Mouse (Mus musculus): Measurements from ENCODE around the gene Stx16. TPM values are rescaled to one million over a fixed set of nuclear protein-coding genes. Genes with fewer than 3 reads are reported as not detected.

Stx16 gene
- polyA plus RNA-seq, 1 experiment from 2014 or later = 14.2 TPM

DNA sequence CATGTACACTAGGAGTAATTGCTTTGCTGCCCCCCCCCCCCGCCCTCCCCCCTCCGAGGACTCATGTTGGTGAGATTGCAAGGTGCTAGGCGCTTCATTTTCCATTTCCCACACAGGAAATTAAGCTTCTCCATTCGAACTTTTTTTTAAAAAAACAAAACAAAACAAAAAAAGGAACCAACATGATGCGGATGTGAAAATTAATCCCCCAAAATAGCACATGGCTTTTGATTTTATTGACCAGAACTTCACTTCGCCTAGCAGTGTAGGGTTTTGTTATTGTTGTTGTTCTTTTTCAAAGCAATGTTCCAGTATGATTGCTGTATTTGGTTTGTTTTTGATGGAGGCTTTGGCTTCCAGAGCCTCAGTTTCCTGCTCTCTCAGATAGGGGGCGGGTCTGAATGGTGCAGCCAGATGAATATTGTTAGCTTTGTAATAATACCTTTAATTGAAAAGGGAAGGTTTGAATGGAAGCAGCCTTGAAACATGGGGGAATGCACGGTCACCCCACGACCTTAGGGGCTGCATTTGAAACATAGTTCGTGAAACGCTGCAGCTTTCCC is 1.7 kb downstream of the Stx16 start:
- WGBS = 8% methylated on average over 11 of the region's 11 CpGs
- peak overlapping the region; percentile 83 for H3K9ac ChIP-seq
- no peaks in the 10 kb centered on the region for H3K9me3 ChIP-seq (replicated peaks)
- H3K4me3 ChIP-seq = peak overlapping the region; percentile 86
- no peak overlapping the region for H3K27ac ChIP-seq
- peak overlapping the region; percentile 93 for H3K4me2 ChIP-seq
- H3K4me1 ChIP-seq = peaks cover 38% of the 10 kb centered on the region
- no peaks in the 10 kb centered on the region for H3K27me3 ChIP-seq
- ATAC-seq = no peak
- H3K36me3 ChIP-seq (ENCODE audit: poor library complexity, severe bottlenecking) = no peaks in the 10 kb centered on the region

DNA sequence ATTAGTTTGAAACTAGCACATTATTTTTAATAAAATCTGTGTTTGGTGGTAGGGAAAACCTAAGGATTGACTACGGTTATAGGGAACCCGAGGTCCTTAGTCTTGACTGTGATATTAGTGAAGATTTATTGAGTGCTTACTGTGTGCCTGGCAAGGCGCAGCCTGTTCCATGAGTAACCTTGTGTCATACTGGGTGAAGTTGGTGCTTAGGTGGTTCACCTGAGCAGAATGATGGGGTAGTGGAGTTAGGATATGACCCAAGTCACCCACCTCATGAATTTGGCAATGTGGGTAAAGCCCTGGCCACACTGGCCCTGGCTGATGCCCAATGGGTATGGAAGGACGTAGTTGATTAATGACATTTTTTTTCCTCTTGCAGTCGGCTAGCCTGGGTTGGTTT is 5.7 kb downstream of the Stx16 start:
- no peak for ATAC-seq
- no peaks in the 10 kb centered on the region for H3K36me3 ChIP-seq (ENCODE audit: poor library complexity, severe bottlenecking)
- no peaks in the 10 kb centered on the region for H3K27me3 ChIP-seq
- H3K4me2 ChIP-seq = no peak overlapping the region
- no peaks in the 10 kb centered on the region for H3K9me3 ChIP-seq (replicated peaks)
- 85% methylated on average over 5 of the region's 5 CpGs for WGBS
- H3K4me1 ChIP-seq = peaks cover 24% of the 10 kb centered on the region
- no peak overlapping the region for H3K4me3 ChIP-seq
- no peak overlapping the region for H3K9ac ChIP-seq
- H3K27ac ChIP-seq = no peak overlapping the region

DNA sequence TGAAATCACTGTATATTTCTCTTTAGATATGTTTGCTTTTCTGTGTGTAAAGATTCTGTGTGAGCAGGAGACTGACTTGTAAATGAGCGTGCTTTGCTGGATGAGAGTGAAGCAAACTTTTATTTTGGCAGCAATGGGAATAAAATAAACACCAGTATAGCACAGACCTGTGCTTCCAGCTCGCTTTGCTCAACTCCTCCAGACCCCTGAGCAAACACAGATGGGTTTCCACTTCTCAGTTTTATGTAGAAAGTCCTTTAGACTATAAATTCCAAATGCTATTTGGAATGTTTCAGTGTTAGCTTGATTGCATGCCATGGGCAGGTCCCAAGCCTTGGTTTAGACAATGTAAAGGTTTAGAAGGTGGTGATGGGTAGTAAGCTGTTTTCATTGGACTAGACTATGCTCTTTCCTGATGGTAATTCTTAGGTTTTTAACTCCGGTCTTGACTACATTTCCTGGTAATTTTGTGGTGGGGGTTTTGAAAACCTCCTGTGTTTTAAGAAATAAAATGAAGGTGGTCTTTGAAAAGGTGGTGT is 6.3 kb downstream of the Stx16 start:
- Histone ChIP-seq H3K9ac (no peak overlapping the region), H3K27me3 (no peaks in the 10 kb centered on the region), H3K4me2 (no peak overlapping the region), H3K36me3 (ENCODE audit: poor library complexity, severe bottlenecking) (no peaks in the 10 kb centered on the region), H3K4me1 (peaks cover 18% of the 10 kb centered on the region), H3K4me3 (no peak overlapping the region), H3K27ac (no peak overlapping the region), H3K9me3 (replicated peaks) (no peaks in the 10 kb centered on the region)
- 82% methylated on average over 3 of the region's 3 CpGs for WGBS
- ATAC-seq = no peak

DNA sequence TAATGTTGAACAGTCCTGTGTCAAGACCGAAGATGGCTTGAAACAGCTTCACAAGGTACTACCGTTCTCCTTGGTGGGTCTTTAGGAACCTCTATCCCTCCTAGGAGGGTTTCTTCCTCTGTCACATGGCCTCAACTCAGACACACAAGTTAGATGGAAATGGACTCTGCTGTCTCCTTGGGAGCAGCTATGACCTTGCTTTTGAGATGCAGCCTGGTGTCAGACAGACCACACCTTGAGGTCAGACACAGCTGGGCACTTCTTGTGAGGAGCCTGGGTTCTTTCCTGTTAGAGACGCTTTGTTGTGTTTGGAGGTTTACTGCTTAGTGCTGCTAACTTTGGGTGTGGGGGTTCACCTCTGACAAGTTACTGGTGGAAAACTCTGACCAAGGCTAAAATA is 19.0 kb downstream of the Stx16 start:
- H3K4me2 ChIP-seq = no peak overlapping the region
- no peaks in the 10 kb centered on the region for H3K4me1 ChIP-seq
- no peaks in the 10 kb centered on the region for H3K9me3 ChIP-seq (replicated peaks)
- WGBS = 98% methylated on average over 3 of the region's 3 CpGs
- H3K27ac ChIP-seq = no peak overlapping the region
- H3K9ac ChIP-seq = no peak overlapping the region
- H3K27me3 ChIP-seq = no peaks in the 10 kb centered on the region
- no peak for ATAC-seq
- H3K4me3 ChIP-seq = no peak overlapping the region
- peaks cover 30% of the 10 kb centered on the region for H3K36me3 ChIP-seq (ENCODE audit: poor library complexity, severe bottlenecking)

DNA sequence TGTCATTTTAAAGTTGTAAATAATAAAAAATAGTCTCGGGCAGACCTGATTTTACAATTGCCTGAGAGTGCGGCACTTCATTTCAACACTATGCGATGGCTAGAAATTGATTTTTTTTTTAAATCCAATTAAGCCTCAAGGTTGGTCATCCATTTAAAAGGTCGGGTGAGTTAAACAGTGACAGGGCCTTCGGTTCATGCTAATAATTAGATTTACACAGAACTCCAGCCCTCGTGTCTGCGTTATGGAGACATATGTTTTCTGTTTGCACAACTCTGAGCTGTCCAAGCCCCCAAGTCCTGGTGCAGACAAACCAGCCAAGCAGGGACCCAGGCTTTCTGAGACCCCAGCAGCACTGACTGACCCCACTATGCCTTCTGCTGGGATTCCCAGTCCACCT is 26.3 kb downstream of the Stx16 start:
- 78% methylated on average over 7 of the region's 7 CpGs for WGBS
- Histone ChIP-seq H3K9ac (no peak overlapping the region), H3K4me1 (no peaks in the 10 kb centered on the region), H3K27ac (no peak overlapping the region), H3K4me2 (no peak overlapping the region), H3K36me3 (ENCODE audit: poor library complexity, severe bottlenecking) (0 out of 2 replicates have a peak, but pooled peaks cover 4% of the 10 kb centered on the region), H3K4me3 (no peak overlapping the region), H3K9me3 (replicated peaks) (no peaks in the 10 kb centered on the region), H3K27me3 (no peaks in the 10 kb centered on the region)
- ATAC-seq = no peak

DNA sequence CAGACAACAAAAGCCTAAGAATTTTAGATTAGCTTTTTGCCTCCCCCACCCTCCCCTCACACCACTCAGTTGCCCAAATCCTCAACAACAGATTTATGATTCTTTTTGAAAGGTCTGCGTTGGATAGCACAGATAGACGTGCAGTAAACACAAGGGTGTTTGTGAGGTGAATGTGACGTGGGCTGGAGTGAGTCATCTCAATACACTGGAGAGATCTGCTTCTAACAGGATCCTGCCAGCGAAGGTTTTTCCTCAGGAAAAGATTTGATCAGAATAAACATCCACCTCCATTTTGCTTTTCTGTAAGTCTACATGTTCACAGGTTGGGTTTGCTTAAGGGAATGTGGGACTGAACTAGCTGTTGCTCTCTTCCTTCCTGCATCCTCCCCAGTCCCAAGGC is 27.4 kb downstream of the Stx16 start:
- Histone ChIP-seq H3K36me3 (ENCODE audit: poor library complexity, severe bottlenecking) (0 out of 2 replicates have a peak, but pooled peaks cover 4% of the 10 kb centered on the region), H3K27me3 (no peaks in the 10 kb centered on the region), H3K9me3 (replicated peaks) (no peaks in the 10 kb centered on the region), H3K4me2 (no peak overlapping the region), H3K4me3 (no peak overlapping the region), H3K27ac (no peak overlapping the region), H3K9ac (no peak overlapping the region), H3K4me1 (no peaks in the 10 kb centered on the region)
- ATAC-seq = no peak
- WGBS = 91% methylated on average over 4 of the region's 4 CpGs

DNA sequence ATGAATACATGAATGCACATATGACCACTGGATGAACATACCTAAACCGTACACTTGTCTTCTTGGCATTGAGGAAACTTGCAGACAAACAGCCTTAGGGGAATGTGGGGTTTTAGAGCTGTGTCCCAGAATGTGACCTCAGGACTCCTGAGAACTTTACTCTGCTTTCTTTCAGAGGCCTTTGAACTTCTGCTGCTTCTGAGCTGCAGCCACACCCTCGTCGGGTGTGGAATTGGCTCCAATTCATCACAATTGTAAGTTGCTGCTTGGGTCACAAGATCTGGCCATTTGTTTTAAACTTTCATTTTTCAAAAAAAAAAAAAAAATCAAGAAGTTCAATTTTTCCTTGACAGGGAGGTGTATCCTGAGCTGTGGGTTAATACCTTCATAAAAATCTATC is 31.3 kb downstream of the Stx16 start:
- H3K4me3 ChIP-seq = no peak overlapping the region
- H3K9me3 ChIP-seq (replicated peaks) = no peaks in the 10 kb centered on the region
- 85% methylated on average over 3 of the region's 3 CpGs for WGBS
- no peaks in the 10 kb centered on the region for H3K36me3 ChIP-seq (ENCODE audit: poor library complexity, severe bottlenecking)
- no peak overlapping the region for H3K9ac ChIP-seq
- peaks cover 17% of the 10 kb centered on the region for H3K4me1 ChIP-seq
- H3K27me3 ChIP-seq = no peaks in the 10 kb centered on the region
- no peak for ATAC-seq
- no peak overlapping the region for H3K4me2 ChIP-seq
- no peak overlapping the region for H3K27ac ChIP-seq

DNA sequence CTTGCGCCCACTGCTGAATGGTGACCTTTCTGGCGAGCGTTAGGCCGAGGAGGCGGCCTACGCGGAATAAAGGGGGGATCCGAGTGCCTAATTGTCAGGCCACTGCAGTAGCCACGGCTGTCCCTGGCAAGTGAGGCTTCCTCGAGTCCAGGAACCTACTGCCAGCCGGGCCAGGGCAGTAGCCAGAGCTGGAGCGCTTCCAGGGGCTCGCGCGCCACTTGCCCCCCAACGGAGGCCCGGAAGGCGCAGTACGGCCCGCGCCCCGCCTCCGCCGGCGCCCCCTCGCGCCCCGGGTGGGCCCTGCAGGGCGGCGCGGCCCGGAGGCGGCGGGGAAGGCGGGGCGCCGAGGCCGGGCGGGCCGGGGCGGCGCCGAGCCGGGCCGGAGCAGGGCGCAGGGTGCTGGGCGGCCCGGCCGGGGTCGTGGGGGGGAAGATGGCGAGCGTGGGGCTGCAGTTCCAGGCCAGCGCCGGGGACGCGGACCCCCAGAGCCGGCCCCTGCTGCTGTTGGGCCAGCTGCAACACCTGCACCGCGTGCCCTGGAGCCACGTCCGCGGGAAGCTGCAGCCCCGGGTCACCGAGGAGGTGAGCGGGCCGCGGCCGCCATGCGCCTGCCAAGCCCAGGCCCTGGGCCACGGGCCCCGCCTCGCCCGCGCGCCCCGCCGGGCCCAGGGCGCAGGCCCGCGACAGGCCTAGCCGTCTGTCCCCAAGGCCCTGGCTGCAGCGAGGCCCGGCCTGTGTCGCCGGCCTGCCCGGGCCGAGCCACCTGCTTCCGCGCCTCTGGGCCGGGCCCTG is 34.1 kb downstream of the Stx16 start, which contains the start of gene Npepl1:
Npepl1 (plus strand) TSS at position 359 of the 792 bp plus-strand sequence.
- no peak within 1 kb of the TSS; the same call in 1 of the 2 replicates for H3K27ac ChIP-seq

DNA sequence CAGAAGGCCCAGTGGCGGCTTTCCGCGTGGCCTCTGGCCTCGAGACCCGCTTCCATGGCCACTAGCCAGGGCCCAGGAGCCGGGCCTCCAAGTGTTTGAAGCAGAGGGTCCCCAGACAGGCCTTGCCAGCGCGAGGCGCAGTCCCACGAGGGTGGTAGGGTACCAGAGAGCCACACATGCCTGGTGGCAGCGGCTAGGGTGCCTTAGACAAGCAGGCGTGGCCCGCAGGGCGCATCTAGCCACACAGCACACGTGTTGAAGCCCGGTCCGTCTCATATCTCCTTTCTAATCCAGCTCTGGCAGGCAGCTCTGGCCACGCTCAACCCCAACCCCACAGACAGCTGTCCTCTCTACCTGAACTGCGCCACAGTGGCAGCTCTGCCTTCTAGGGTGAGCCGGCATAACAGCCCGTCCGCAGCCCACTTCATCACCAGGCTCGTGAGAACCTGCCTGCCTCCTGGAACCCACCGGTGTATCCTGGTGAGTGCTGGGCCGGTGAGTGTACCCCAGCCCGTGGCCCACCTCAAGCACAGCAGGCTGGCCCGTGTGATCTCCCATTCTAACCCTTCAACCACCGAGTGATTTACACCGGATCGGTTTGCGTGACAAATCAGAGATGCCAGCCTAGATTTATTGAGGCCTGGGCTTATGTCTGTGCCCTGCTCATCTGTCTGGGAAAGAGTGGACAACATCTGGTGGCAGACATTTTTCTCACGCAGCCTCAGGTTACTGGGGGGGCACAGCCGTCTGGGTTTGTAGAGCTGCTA is 34.9 kb downstream of the Stx16 start:
- Histone ChIP-seq H3K4me3 (peak overlapping the region; percentile 51), H3K27ac (no peak overlapping the region; the same call in 1 of the 2 replicates), H3K36me3 (ENCODE audit: poor library complexity, severe bottlenecking) (peaks cover 9% of the 10 kb centered on the region), H3K9ac (peak overlapping the region; percentile 86), H3K27me3 (no peaks in the 10 kb centered on the region), H3K9me3 (replicated peaks) (no peaks in the 10 kb centered on the region), H3K4me1 (peaks cover 17% of the 10 kb centered on the region), H3K4me2 (peak overlapping the region; percentile 81)
- ATAC-seq = peak; percentile 66
- WGBS = 56% methylated on average over 33 of the region's 33 CpGs

More for the DNA sequence above, 34.1 kb downstream of the Stx16 start, which contains the start of gene Npepl1:
- WGBS = 3% methylated on average over 71 of the region's 90 CpGs
- Histone ChIP-seq H3K36me3 (ENCODE audit: poor library complexity, severe bottlenecking) (peaks cover 3% of the 10 kb centered on the region; the same call in 1 of the 2 replicates), H3K4me3 (peak within 1 kb of the TSS; percentile 51), H3K9ac (peak within 1 kb of the TSS; percentile 86), H3K9me3 (replicated peaks) (no peaks in the 10 kb centered on the region), H3K27me3 (no peaks in the 10 kb centered on the region), H3K4me1 (peaks cover 17% of the 10 kb centered on the region), H3K4me2 (peak within 1 kb of the TSS; percentile 81)
- ATAC-seq = peak; percentile 92

DNA sequence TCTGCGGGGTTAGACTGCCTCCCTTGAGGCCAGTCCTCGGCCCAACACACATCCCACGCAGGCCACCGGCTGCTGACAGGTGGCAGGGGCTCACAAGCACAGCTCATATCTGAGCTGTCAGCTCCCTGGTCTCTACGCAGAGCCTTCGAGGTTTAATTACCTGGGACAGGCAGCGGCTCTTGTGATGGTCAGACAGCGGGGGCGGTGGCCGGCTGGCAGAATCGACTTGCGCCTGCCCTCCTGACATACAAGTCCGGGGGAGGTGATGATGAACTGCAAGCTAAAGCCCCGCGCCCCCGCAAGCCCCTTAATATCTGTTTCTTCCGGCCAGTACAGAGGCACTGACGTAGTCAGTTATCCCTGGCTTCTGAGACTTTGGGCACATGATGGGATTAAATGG is 36.8 kb downstream of the Stx16 start:
- no peak overlapping the region for H3K4me2 ChIP-seq
- H3K4me3 ChIP-seq = no peak overlapping the region
- H3K9me3 ChIP-seq (replicated peaks) = no peaks in the 10 kb centered on the region
- peaks cover 17% of the 10 kb centered on the region for H3K4me1 ChIP-seq
- no peak for ATAC-seq
- H3K36me3 ChIP-seq (ENCODE audit: poor library complexity, severe bottlenecking) = peaks cover 18% of the 10 kb centered on the region
- H3K9ac ChIP-seq = no peak overlapping the region
- H3K27me3 ChIP-seq = no peaks in the 10 kb centered on the region
- no peak overlapping the region for H3K27ac ChIP-seq
- 91% methylated on average over 18 of the region's 18 CpGs for WGBS

DNA sequence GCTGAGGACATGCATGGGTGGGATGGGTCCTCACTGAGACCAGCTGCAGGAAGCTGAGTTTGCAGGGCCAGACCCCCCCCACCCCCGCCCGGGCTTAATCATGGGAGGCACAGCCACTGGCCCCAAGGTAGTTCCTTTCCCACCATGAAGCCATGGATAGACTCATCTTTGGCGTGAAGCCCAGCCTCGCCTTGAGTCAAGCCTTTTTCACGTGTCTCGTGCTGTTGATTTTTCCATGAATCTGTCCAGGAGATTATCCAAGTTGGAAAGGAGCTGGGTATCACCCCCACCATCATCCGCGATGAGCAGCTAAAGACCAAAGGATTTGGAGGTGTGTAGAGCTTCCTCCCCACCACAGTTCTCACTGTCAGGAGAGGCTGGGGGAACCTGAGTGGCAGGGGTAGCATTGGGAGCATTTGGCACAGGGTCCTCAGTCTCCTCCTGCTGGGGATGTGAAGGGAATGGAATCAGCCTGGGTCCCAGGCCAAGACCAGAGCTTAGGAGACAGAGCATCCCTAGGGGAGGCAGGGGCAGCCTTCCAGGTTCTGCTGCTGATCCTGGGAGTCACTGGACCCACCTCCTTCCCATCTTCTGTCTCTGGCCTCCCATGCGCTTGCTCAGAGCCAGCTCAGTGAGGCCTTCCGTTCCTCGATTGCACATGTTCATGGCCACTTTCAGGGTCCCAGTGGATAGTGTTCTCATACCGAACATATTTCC is 38.2 kb downstream of the Stx16 start:
- Histone ChIP-seq H3K9me3 (replicated peaks) (no peaks in the 10 kb centered on the region), H3K4me1 (peaks cover 17% of the 10 kb centered on the region), H3K36me3 (ENCODE audit: poor library complexity, severe bottlenecking) (peaks cover 21% of the 10 kb centered on the region), H3K9ac (no peak overlapping the region), H3K27me3 (no peaks in the 10 kb centered on the region), H3K4me2 (no peak overlapping the region), H3K4me3 (no peak overlapping the region), H3K27ac (no peak overlapping the region)
- 95% methylated on average over 12 of the region's 12 CpGs for WGBS
- ATAC-seq = no peak
